Mouse (Mus musculus): Measurements from ENCODE around the gene Filip1l.

DNA sequence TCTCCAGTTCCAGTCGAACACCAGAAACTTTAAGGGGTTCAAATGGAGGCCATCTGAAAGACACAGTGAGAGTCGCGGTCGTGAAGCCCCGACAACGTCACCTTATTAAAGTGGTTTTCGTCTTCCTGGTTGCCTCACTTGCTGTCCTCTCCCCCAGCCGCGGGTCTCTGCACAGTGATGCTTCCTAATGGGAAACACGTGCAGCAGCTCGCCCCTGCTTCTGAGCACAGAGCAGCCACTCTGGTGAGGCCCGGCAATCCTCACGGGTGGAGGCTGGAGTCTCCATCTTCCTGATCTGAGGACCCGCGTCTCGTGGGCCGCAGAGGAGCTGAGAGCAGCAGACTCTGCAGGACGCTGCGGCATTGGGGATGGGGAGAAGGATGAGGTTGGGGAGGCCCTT is 49.2 kb upstream of the Filip1l start:
- no peak for TF ChIP-seq POLR2A (IDR thresholded peaks at IDR 0.05; ENCODE audit: low read depth, low read length)
- no peak for TF ChIP-seq CTCF (conservative IDR thresholded peaks at IDR 0.05; ENCODE audit: insufficient read depth, insufficient read length, low read depth, low read length)

Measured in kidney, adult 2 months (tissue).